Mouse (Mus musculus): Measurements from ENCODE around the gene Rbm24. TPM values are rescaled to one million over a fixed set of nuclear protein-coding genes. Genes with fewer than 3 reads are reported as not detected.

Rbm24 gene
- polyA plus RNA-seq (2014; fragmentation: Illumina TruSeq; extraction: RNeasy Lipid Tissue Mini Kit (QIAGEN cat#74804); ENCODE audit: low read depth, low replicate concordance): not detected

DNA sequence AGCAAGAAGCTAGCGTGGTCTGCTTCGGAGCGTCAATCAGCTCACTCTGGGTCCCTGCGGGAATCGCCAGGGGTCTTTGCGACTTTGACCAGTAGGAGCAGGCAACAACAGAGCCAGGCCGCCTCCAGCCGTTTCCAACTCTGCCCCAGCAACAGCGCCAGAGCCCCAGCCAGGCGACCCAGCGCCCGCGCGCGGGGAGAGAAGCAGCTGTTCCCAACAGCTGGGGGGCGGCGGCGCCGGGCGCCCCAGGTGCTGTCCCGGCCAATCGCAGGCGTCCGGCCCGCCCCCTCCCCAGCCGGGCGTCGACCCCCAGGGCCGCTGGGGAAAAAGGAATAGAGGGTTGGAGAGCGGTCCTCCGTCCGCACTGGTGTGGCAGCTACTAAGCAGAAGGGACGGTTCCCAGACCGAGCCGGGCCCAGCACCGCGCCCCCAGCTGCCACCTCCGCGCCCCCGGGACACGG lies at the start of gene Rbm24:
Rbm24 (plus strand) TSS at position 294 of the 461 bp plus-strand sequence.

Other genes starting within 250 kb of the Rbm24 start
- gene Stmnd1, start 144.7 kb upstream of the Rbm24 start, polyA plus RNA-seq (2014; fragmentation: Illumina TruSeq; extraction: RNeasy Lipid Tissue Mini Kit (QIAGEN cat#74804); ENCODE audit: low read depth, low replicate concordance): not detected
- 0.13 TPM for gene Cap2, start 83.4 kb downstream of the Rbm24 start, polyA plus RNA-seq (2014; fragmentation: Illumina TruSeq; extraction: RNeasy Lipid Tissue Mini Kit (QIAGEN cat#74804); ENCODE audit: low read depth, low replicate concordance)

Data from liver, adult 10 weeks (tissue).